Mouse (Mus musculus) myocyte (in vitro differentiated cells): ENCODE measurements around the gene Mip. TPM values are rescaled to one million over a fixed set of nuclear protein-coding genes. Genes with fewer than 3 reads are reported as not detected.

ENCODE experiments used
- H3K27me3 ChIP-seq: one replicate; pipeline ENCODE4 v1.6.1; 2011; ENCODE audit not compliant: control insufficient read depth, insufficient read depth, insufficient read length
- H3K36me3 ChIP-seq: one replicate; pipeline ENCODE4 v1.6.1; 2011; ENCODE audit not compliant: control insufficient read depth, insufficient read depth
- H3K4me2 ChIP-seq: one replicate; pipeline ENCODE4 v1.6.1; 2011; ENCODE audit warnings: low read depth, control low read depth
- H3K4me3 ChIP-seq: one replicate; pipeline ENCODE4 v1.5.1; 2011; ENCODE audit warnings: mild to moderate bottlenecking, control low read depth, moderate library complexity
- H3K79me2 ChIP-seq: one replicate; pipeline ENCODE4 v1.6.1; 2011; ENCODE audit not compliant: control insufficient read depth, insufficient read depth
- H3ac ChIP-seq: one replicate; pipeline ENCODE4 v1.6.1; 2011; ENCODE audit not compliant: control insufficient read depth, insufficient read length
- CEBPB ChIP-seq: IDR thresholded peaks from 2 replicates; pipeline ENCODE4 v1.6.1; 2011; ENCODE audit warnings: mild to moderate bottlenecking, moderate library complexity; ENCODE audit not compliant: poor library complexity, insufficient read depth, severe bottlenecking
- E2F4 ChIP-seq: IDR thresholded peaks from one replicate; pipeline ENCODE4 v1.6.1; 2011; ENCODE audit warnings: mild to moderate bottlenecking, control low read depth, moderate library complexity; ENCODE audit not compliant: insufficient read depth
- MAX ChIP-seq: IDR thresholded peaks from one replicate; pipeline ENCODE4 v1.6.1; 2011; ENCODE audit warnings: low read depth, mild to moderate bottlenecking, control low read depth
- MYOD1 ChIP-seq, 3 experiments: IDR thresholded peaks; one replicate each; pipeline ENCODE4 v1.6.1; 2011; ENCODE audit warnings: control low read depth in 2 of 3, low read depth in 2 of 3, mild to moderate bottlenecking in 2 of 3, moderate library complexity in 1 of 3; ENCODE audit not compliant: insufficient read length in 2 of 3, control insufficient read depth in 1 of 3
- MYOG ChIP-seq, 3 experiments: IDR thresholded peaks; one replicate each; pipeline ENCODE4 v1.6.1; 2011; ENCODE audit warnings: control low read depth in 2 of 3, low read depth in 2 of 3, mild to moderate bottlenecking in 2 of 3; ENCODE audit not compliant: insufficient read length in 2 of 3, control insufficient read depth in 1 of 3, insufficient read depth in 1 of 3
- POLR2A ChIP-seq: IDR thresholded peaks from one replicate; pipeline ENCODE4 v1.6.1; 2011; ENCODE audit warnings: low read depth, mild to moderate bottlenecking, control low read depth, moderate library complexity; ENCODE audit not compliant: insufficient read length
- POLR2AphosphoS2 ChIP-seq: IDR thresholded peaks from one replicate; pipeline ENCODE4 v1.6.1; 2011; ENCODE audit warnings: low read depth, control low read depth; ENCODE audit not compliant: insufficient read length
- REST ChIP-seq: IDR thresholded peaks from one replicate; pipeline ENCODE4 v1.6.1; 2011; ENCODE audit warnings: mild to moderate bottlenecking, control low read depth, moderate library complexity; ENCODE audit not compliant: insufficient read depth, insufficient read length
- SRF ChIP-seq: IDR thresholded peaks from one replicate; pipeline ENCODE4 v1.6.1; 2011; ENCODE audit warnings: low read depth; ENCODE audit not compliant: control insufficient read depth, insufficient read length
- TCF12 ChIP-seq: IDR thresholded peaks from one replicate; pipeline ENCODE4 v1.6.1; 2011; ENCODE audit warnings: mild to moderate bottlenecking, control low read depth; ENCODE audit not compliant: poor library complexity, insufficient read depth, severe bottlenecking
- TCF3 ChIP-seq: IDR thresholded peaks from one replicate; pipeline ENCODE4 v1.6.1; 2011; ENCODE audit warnings: low read depth, control low read depth; ENCODE audit not compliant: insufficient read length
- USF1 ChIP-seq: IDR thresholded peaks from one replicate; pipeline ENCODE4 v1.6.1; 2011; ENCODE audit warnings: low read depth, mild to moderate bottlenecking, control low read depth, moderate library complexity
- polyA plus RNA-seq: library from polyadenylated mRNA; unstranded; fragments of >200 nt; fragmentation: generic; extraction: Trizol; gene quantifications from one replicate; pipeline ENCODE4 v1.2.1, GENCODE M21; 2012; ENCODE audit warnings: missing spikeins

The Mip gene
- polyA plus RNA-seq, 1 experiment, result not detected

- H3ac ChIP-seq, result no peak overlapping the region
- no peaks in the 10 kb centered on the region for H3K27me3 ChIP-seq
- H3K4me2 ChIP-seq, result no peak overlapping the region
- no peaks in the 10 kb centered on the region for H3K36me3 ChIP-seq
- no peaks in the 10 kb centered on the region for H3K79me2 ChIP-seq
- no peak for TF ChIP-seq E2F4
- TF ChIP-seq MAX, result no peak
- no peak for TF ChIP-seq TCF12
- TF ChIP-seq SRF, result no peak
- TF ChIP-seq REST, result no peak
- no peak for TF ChIP-seq TCF3
- no peak for TF ChIP-seq POLR2A
- TF ChIP-seq CEBPB, result no peak
- no peak for TF ChIP-seq POLR2AphosphoS2
- no peak for TF ChIP-seq USF1
- TF ChIP-seq MYOG (IDR thresholded peaks at IDR 0.05; ENCODE audit: control insufficient read depth in 1 of 3, insufficient read depth in 1 of 3, insufficient read length in 2 of 3, low read depth in 2 of 3), result no peak
- TF ChIP-seq MYOD1 (IDR thresholded peaks at IDR 0.05; ENCODE audit: control insufficient read depth in 1 of 3, insufficient read length in 2 of 3, low read depth in 2 of 3), result no peak
- H3K4me3 ChIP-seq, result no peak overlapping the region
Observed at GRCm38 (mm10) chr10:128201856-128202255, 23.8 kb upstream of the Mip start.

GRCm38 (mm10) chr10:128204941-128205340 is 20.7 kb upstream of the Mip start:
- no peak overlapping the region for H3K4me2 ChIP-seq
- no peaks in the 10 kb centered on the region for H3K36me3 ChIP-seq
- no peaks in the 10 kb centered on the region for H3K27me3 ChIP-seq
- TF ChIP-seq REST (no peak), SRF (no peak), TCF12 (no peak), POLR2A (no peak), CEBPB (no peak), MYOG (IDR thresholded peaks at IDR 0.05; ENCODE audit: control insufficient read depth in 1 of 3, insufficient read depth in 1 of 3, insufficient read length in 2 of 3, low read depth in 2 of 3) (no peak), E2F4 (no peak), POLR2AphosphoS2 (no peak), MAX (no peak), MYOD1 (IDR thresholded peaks at IDR 0.05; ENCODE audit: control insufficient read depth in 1 of 3, insufficient read length in 2 of 3, low read depth in 2 of 3) (no peak)
- no peak overlapping the region for H3ac ChIP-seq
- H3K4me3 ChIP-seq, result no peak overlapping the region
- H3K79me2 ChIP-seq, result no peaks in the 10 kb centered on the region

GRCm38 (mm10) chr10:128208326-128208725 is 17.3 kb upstream of the Mip start:
- no peak overlapping the region for H3K4me2 ChIP-seq
- no peaks in the 10 kb centered on the region for H3K27me3 ChIP-seq
- H3K36me3 ChIP-seq, result no peaks in the 10 kb centered on the region
- no peak overlapping the region for H3ac ChIP-seq
- no peak overlapping the region for H3K4me3 ChIP-seq
- no peaks in the 10 kb centered on the region for H3K79me2 ChIP-seq
- no peak for TF ChIP-seq MYOD1 (IDR thresholded peaks at IDR 0.05; ENCODE audit: control insufficient read depth in 1 of 3, insufficient read length in 2 of 3, low read depth in 2 of 3)
- TF ChIP-seq USF1, result no peak
- no peak for TF ChIP-seq POLR2A

- Histone ChIP-seq H3K4me2 (no peak overlapping the region), H3K27me3 (no peaks in the 10 kb centered on the region), H3K4me3 (no peak overlapping the region), H3ac (no peak overlapping the region), H3K79me2 (no peaks in the 10 kb centered on the region), H3K36me3 (no peaks in the 10 kb centered on the region)
- TF ChIP-seq REST, result no peak
- no peak for TF ChIP-seq SRF
- no peak for TF ChIP-seq USF1
- TF ChIP-seq CEBPB, result no peak
- TF ChIP-seq POLR2A, result no peak
- TF ChIP-seq TCF3, result no peak
Observed at GRCm38 (mm10) chr10:128209311-128210009, 16.2 kb upstream of the Mip start.

- peak overlapping the region; percentile 79 for H3K4me3 ChIP-seq
- H3K79me2 ChIP-seq, result no peaks in the 10 kb centered on the region
- peak overlapping the region; percentile 74 for H3K4me2 ChIP-seq
- no peak overlapping the region for H3ac ChIP-seq
- H3K27me3 ChIP-seq, result no peaks in the 10 kb centered on the region
- no peaks in the 10 kb centered on the region for H3K36me3 ChIP-seq
- TF ChIP-seq POLR2AphosphoS2 (no peak), USF1 (no peak), MAX (no peak), TCF12 (no peak), SRF (no peak), TCF3 (no peak), CEBPB (no peak), E2F4 (no peak), REST (no peak), POLR2A (no peak), MYOG (IDR thresholded peaks at IDR 0.05; ENCODE audit: control insufficient read depth in 1 of 3, insufficient read depth in 1 of 3, insufficient read length in 2 of 3, low read depth in 2 of 3) (no peak), MYOD1 (IDR thresholded peaks at IDR 0.05; ENCODE audit: control insufficient read depth in 1 of 3, insufficient read length in 2 of 3, low read depth in 2 of 3) (no peak)
Observed at GRCm38 (mm10) chr10:128210131-128210530, 15.5 kb upstream of the Mip start.
